Mouse (Mus musculus): ENCODE results near the gene Ppp1r14a. TPM values are rescaled to one million over a fixed set of nuclear protein-coding genes. Genes with fewer than 3 reads are reported as not detected.

Ppp1r14a gene
- polyA plus RNA-seq, 1 experiment, result 0.07 TPM

DNA sequence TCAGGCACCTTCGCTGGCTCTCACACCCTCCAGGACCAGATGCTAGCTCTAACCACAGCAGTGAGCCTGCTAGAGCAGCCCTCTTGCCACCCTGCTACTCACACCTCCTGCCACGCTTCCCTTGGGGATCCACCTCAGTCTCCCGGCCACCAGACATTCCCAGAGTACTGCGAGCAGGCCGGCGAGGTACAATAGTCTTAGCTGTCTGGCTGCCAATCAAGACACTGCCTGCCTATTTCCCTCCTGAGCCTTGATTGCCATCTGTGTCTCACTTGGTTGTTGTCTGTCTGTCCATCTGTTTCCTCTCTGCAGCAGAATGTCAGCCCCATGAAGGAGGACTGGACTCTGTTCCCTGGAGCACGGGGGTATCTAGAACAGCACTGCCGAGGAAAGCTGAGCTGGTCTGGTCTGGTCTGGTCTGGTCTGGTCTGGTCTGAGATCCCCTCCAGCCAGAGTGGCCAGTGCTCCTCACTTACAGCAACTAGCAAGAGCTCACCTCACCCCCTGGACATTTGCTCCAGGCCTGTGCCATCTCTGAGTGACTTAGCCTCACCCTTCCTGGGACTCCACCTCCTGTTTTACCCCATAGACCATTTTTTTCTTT is 53.5 kb downstream of the Ppp1r14a start:
- Histone ChIP-seq H3K36me3 (ENCODE audit: control insufficient read depth) (peaks cover 24% of the 10 kb centered on the region), H3K27me3 (ENCODE audit: control insufficient read depth) (no peaks in the 10 kb centered on the region), H3K9me3 (ENCODE audit: control insufficient read depth, low read length) (no peaks in the 10 kb centered on the region), H3K4me3 (replicated peaks) (no peak overlapping the region), H3K4me1 (ENCODE audit: control insufficient read depth) (peaks cover 59% of the 10 kb centered on the region)
- TF ChIP-seq GATA1 (IDR thresholded peaks at IDR 0.05; ENCODE audit: low read length) (no peak), TAL1 (IDR thresholded peaks at IDR 0.05; ENCODE audit: low read length) (no peak; the same call in 2 of the 3 replicates)

Other genes with a start within 250 kb of the Ppp1r14a start
- gene Ryr1, start 164.1 kb upstream of the Ppp1r14a start, polyA plus RNA-seq (2012), result under 0.01 TPM in 1 of 2 replicates, not detected in the other
- gene Rasgrp4, start 154.5 kb upstream of the Ppp1r14a start, polyA plus RNA-seq (2012), result 0.03 TPM in 1 of 2 replicates, not detected in the other
- gene Fam98c, start 133.1 kb upstream of the Ppp1r14a start, polyA plus RNA-seq (2012), result 1.1 TPM in 2 replicates
- gene Ggn, start 119.1 kb upstream of the Ppp1r14a start, polyA plus RNA-seq (2012), result 0.07 TPM in 1 of 2 replicates, not detected in the other
- gene Spred3, start 118.9 kb upstream of the Ppp1r14a start, polyA plus RNA-seq (2012), result 0.03 and 0.04 TPM in 2 replicates
- 11.2 and 15.7 TPM in 2 replicates for gene Psmd8, start 108.6 kb upstream of the Ppp1r14a start, polyA plus RNA-seq (2012)
- not detected in 2 replicates for gene Catsperg1, start 75.3 kb upstream of the Ppp1r14a start, polyA plus RNA-seq (2012)
- gene Kcnk6, start 56.8 kb upstream of the Ppp1r14a start, polyA plus RNA-seq (2012), result 0.08 TPM in 1 of 2 replicates, not detected in the other
- 6.4 and 6.9 TPM in 2 replicates for gene Yif1b, start 51.0 kb upstream of the Ppp1r14a start, polyA plus RNA-seq (2012)
- 0.19 TPM in 1 of 2 replicates, not detected in the other for gene 2200002D01Rik, start 40.8 kb upstream of the Ppp1r14a start, polyA plus RNA-seq (2012)
- 0.50 and 0.57 TPM in 2 replicates for gene Spint2, start 7.4 kb upstream of the Ppp1r14a start, polyA plus RNA-seq (2012)
- gene Dpf1, start 14.6 kb downstream of the Ppp1r14a start, polyA plus RNA-seq (2012), result 0.06 and 0.13 TPM in 2 replicates
- 2.0 and 2.2 TPM in 2 replicates for gene Sipa1l3, start 229.3 kb downstream of the Ppp1r14a start, polyA plus RNA-seq (2012)

All from erythroblast, embryonic 14.5 days (primary cell).